Mouse (Mus musculus) fibroblast of lung, adult 2 months (primary cell): ENCODE results near the gene Mpst.

Experiments used
- DNase-seq: peaks from one replicate; pipeline ENCODE4 v3.0.0-alpha.2; 2011; ENCODE audit warnings: low read depth

Gene Mpst

GRCm38 (mm10) chr15:78437237-78438017, 31.2 kb downstream of the Mpst start:
- DNase-seq, result no peak

GRCm38 (mm10) chr15:78438018-78438394, 31.8 kb downstream of the Mpst start:
- DNase-seq, result no peak

DNA sequence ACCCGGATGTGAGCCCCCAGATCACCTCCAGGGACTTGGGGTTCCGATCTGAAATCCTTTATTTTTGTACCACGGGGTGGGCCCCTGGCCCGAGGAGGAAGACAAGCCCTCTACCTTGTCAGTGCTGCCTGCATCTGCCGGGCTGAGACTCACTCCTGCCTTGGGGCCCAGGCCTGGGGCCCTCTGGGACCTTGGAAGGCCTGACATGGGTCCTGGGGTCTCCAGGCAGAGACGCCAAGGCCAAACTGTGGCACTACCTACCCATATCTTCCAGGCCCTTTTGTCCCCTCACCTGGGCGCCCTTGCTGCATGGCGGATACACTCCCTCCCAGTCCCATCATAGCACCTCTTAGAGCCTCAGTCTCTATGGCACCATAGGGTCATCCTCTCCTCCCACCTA, 32.3 kb downstream of the Mpst start:
- DNase-seq, result no peak

DNA sequence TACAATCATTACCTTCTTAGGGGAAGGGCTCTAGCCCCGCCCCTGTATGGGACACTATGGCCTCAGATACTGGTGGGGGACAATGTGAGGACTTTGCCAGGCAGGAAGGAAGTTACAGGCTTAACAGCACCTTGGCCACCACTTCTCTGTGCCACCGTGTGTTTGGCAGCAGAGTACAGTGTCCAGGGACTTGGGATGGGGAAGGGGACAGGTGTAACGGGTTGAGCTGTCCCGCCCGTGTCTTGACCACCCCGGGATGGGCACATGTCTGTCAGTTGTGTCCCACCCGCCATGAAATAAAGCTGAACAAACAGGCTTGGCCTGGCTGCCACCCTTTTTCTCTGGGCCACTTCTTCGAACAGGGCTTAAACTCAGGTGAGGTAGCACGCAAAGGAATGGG, 32.8 kb downstream of the Mpst start:
- no peak for DNase-seq

DNA sequence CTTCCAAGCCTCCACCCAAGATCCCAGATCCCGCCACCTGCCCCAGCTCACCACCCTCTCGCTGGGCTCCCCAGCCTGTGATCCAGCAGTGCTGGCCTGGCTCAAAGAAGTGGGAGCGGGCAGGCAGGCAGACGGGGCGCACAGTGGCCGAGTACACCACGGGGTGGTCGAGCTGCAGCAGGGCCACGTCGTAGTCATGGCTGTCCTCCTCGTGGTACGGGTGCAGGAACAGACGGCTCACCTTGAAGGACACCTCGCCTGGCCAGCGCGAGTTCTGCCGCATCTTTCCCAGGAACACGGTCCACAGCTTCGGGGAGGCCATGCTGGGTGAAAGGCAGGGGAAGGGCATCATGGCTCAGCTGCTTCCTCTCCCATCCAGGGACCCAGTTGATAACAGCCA, 36.0 kb downstream of the Mpst start:
- no peak for DNase-seq

- no peak for DNase-seq
Measured at GRCm38 (mm10) chr15:78443857-78444256, 37.6 kb downstream of the Mpst start.

DNA sequence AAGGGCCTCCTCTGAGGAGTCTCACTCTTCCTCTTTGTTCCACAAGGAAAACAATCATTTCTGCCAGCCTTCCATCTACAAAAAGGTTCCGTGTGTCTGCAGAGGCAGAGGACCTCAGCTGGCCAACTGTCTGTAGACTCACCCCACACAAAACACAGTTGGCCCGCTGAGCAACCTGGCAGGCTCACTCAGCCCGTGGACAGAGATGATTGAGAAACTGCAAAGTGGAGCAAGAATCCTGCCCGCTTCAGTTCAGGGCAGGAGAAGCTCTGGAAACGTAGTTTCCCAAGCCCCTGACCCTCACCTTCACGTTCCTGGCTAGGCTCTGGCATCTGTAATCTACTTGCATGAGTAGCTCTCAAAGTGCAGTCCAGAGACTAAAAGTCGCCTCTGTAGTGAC, 40.9 kb downstream of the Mpst start:
- DNase-seq, result no peak

DNA sequence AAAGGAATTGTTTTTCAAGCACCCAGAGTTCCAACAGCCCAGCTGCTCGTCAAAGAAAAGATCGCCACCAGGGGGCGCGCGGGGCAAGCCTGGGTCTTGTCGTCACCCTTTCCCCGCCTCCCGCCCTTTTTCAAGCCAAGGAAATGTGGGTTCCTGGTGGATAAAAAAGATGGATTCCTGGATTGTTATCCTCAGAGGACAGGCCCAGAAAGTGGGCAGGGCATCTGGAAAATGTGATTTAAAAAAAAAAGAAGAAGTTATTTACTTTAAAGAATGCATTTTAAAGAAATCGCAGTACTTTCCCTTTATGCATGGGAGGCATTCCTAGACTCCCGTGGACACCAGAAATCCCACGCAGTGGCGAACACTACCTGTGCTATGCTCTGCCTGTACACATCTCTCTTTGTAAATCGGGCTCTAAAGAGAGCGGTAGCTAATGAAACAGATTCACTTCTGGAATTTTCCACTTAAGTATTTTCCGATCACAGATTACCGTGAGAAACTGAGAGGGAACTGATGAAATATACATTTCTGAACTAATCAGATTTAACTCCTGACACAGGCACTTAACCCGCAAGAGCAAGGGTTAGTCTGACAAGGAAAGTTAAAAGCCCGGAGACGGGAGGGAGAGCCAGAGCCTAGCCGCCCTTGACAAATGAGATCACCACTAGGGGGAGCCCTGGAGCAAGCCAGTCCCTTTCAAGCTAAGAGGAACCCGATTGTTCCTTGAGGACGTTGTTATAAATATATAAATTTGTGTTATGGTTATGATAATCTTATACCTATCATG, 41.7 kb downstream of the Mpst start:
- no peak for DNase-seq

GRCm38 (mm10) chr15:78449131-78449530, 42.9 kb downstream of the Mpst start:
- no peak for DNase-seq

GRCm38 (mm10) chr15:78449694-78450418, 43.6 kb downstream of the Mpst start:
- peak; percentile 84 for DNase-seq

- no peak for DNase-seq
Measured at GRCm38 (mm10) chr15:78450419-78450768, 44.2 kb downstream of the Mpst start.

GRCm38 (mm10) chr15:78451201-78451600, 45.0 kb downstream of the Mpst start:
- no peak for DNase-seq

DNA sequence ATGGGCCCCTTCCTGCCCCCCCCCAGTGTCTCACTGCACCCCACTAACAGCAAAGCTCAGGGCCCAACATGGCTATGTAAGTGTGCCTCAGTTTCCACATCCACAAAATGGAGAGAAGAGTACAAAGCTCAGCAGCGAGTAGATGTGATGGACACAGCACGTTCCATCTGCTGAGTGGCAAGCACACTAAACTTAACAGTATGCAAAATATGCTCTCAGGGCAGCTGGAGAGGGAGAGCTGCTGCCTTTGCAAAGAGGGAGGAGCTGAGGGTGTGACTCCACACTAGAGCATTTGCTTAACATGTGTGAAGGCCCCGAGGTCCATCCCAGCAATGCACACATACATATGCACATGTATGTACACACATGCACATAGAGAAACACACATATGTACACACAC, 46.7 kb downstream of the Mpst start:
- no peak for DNase-seq

- DNase-seq, result no peak
Measured at GRCm38 (mm10) chr15:78455168-78455567, 49.0 kb downstream of the Mpst start.

DNA sequence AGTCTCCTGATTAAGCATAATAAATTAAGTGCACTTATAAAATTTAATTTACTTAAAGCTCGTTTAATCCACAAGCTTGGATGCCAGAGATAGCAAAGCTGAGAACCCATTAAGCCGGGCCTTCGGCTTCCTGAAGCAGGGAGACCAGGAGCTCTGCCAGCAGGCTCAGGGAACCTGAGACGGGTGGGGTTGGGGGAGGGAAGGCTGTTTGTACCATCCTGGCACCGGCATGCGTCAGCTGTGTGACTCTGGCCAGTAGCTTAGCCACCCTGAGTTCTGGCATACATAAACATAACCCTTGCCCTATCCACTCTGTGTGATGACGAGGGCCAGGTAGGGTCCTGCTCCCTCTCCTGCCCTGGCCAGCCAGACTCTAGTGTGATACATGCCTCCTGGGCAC, 49.8 kb downstream of the Mpst start:
- DNase-seq, result peak; percentile 20

DNA sequence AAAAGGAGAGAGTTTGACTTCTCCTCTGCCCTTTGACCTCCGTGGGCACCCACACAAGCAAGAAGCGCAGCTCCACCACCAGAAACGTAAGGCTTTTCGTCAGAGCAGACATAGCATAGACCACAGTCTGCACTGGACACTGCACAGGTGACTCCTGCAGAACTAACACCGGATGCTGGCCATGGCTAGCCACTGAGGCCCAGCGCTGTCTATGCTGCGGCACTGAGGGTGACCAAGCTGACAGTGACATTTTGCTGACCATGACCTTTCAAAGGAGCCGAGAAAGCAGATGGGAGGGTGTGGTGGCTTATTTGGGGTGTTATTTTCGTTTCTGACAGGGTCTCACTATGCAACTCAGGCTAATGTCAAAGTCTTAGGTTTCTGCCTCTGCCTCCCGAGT, 51.0 kb downstream of the Mpst start:
- no peak for DNase-seq

DNA sequence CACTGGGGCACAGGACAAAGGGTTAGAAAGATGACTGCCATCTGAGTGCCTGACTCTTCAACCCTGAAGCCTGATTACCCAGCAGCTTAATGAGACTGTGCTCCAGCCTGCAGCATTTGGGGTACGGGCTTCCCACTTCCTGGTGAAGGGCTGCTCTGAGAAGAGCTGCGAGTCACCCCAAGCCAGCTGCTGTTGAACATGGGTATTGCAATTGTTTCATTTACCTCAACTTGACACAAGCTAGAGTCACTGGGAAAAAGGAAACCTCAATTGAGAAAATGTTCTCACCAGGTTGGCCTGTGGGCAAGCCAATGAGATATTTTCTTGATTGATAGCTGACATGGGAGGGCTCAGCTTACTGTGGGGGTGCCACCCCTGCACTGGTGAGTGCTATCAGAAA, 56.8 kb downstream of the Mpst start:
- DNase-seq, result no peak
